Mouse (Mus musculus) heart, postnatal 0 days (tissue): ENCODE results near the gene Msl1.

Experiments used
- CTCF ChIP-seq: IDR thresholded peaks from 2 replicates; pipeline ENCODE4 v1.5.1; 2016; ENCODE audit warnings: antibody characterized with exemption, control low read depth, low read depth
- EP300 ChIP-seq: IDR thresholded peaks from 2 replicates; pipeline ENCODE4 v1.6.1; 2016; ENCODE audit warnings: antibody characterized with exemption, low read depth

- 0 out of 2 replicates have a peak, but pooled peaks have one; percentile 4 for TF ChIP-seq CTCF
- no peak for TF ChIP-seq EP300
Measured at GRCm38 (mm10) chr11:98796515-98797216, 1.4 kb downstream of the Msl1 start.
